Mouse (Mus musculus): ENCODE results near the gene Cdh4.

GRCm38 (mm10) chr2:179537390-179537789 lies 95.2 kb downstream of the Cdh4 start:
- TF ChIP-seq CTCF (IDR thresholded peaks at IDR 0.05; ENCODE audit: low read depth, low read length) (no peak), GATA1 (IDR thresholded peaks at IDR 0.05; ENCODE audit: borderline replicate concordance, low read length) (no peak), TAL1 (conservative IDR thresholded peaks at IDR 0.05; ENCODE audit: low read depth, low read length) (no peak), POLR2AphosphoS5 (IDR thresholded peaks at IDR 0.05; ENCODE audit: insufficient replicate concordance, low read depth, low read length) (no peak)
